Mouse (Mus musculus): Measurements from ENCODE around the gene Plin3. TPM values are rescaled to one million over a fixed set of nuclear protein-coding genes. Genes with fewer than 3 reads are reported as not detected.
A peak's percentile ranks its signal among the peaks of the same experiment; 100 is the strongest.

Plin3 gene
- polyA plus RNA-seq, 1 experiment from 2014 or later, result 6.9 TPM

DNA sequence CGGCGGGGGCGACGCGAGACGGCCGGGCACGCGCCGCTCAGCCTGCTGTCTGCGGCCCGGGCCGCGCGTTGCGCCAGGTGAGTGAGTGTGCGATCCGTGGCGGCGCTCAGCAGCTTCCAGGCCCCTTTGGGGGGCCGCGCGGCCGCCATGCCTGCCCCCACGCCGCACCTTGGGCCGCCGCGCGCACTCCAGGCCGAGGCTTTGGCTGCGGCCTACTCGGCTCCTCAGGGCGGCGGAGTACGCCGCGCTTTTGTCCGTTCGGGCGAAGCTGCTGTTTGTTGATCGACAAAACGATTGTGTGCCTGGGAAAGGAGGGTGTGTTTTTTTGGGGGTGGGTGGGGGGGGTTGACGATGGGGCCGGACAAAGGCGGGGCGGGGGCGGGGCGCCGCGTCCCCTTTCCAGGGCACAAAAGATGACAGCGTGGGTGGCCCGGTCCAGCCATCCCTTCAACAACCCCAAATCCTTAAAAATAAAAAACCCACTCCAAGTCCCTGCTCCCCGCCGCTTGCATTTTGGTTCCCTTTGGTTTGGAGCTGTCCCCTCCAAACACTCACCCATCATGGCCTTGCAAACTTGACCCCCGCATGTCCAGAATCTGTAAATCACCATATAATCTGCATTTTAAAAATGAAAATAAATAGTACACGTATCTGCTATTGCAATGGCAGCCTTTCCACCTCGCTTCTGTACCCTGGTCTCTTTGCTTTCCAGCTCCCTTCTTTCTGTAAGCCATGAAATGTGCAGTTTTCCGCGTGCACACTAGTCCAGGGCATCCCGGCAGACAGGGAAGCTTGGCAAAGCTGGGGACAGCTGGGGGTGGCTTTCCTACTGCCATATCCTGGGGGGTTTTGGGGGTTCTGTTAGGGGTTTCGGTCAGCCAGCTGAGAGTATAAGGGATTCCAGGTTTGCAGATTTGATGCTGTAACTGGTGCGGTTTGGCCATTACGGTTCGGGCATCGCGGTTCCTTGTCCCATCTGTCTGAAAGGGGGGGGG is 33.8 kb upstream of the Plin3 start:
- peaks cover 33% of the 10 kb centered on the region for H3K4me1 ChIP-seq (ENCODE audit: control insufficient read depth, insufficient read depth, low read length)
- no peaks in the 10 kb centered on the region for H3K9me3 ChIP-seq (ENCODE audit: control insufficient read depth, low read length)
- peak; percentile 52 for ATAC-seq (ENCODE audit: low read depth)
- H3K27me3 ChIP-seq (ENCODE audit: control insufficient read depth, insufficient read depth, low read length), result no peaks in the 10 kb centered on the region
- H3K4me3 ChIP-seq (ENCODE audit: low read depth, low read length), result peak overlapping the region; percentile 91
- H3K4me2 ChIP-seq (ENCODE audit: low read depth, low read length), result peak overlapping the region; percentile 86
- WGBS, result under 1% methylated on average over 66 of the region's 67 CpGs
- peak overlapping the region; percentile 91 for H3K27ac ChIP-seq (ENCODE audit: low read depth, low read length)
- no peaks in the 10 kb centered on the region for H3K36me3 ChIP-seq (ENCODE audit: control insufficient read depth, insufficient read depth, low read length)
- H3K9ac ChIP-seq (replicated peaks; ENCODE audit: low read depth, low read length), result peak overlapping the region; percentile 92

DNA sequence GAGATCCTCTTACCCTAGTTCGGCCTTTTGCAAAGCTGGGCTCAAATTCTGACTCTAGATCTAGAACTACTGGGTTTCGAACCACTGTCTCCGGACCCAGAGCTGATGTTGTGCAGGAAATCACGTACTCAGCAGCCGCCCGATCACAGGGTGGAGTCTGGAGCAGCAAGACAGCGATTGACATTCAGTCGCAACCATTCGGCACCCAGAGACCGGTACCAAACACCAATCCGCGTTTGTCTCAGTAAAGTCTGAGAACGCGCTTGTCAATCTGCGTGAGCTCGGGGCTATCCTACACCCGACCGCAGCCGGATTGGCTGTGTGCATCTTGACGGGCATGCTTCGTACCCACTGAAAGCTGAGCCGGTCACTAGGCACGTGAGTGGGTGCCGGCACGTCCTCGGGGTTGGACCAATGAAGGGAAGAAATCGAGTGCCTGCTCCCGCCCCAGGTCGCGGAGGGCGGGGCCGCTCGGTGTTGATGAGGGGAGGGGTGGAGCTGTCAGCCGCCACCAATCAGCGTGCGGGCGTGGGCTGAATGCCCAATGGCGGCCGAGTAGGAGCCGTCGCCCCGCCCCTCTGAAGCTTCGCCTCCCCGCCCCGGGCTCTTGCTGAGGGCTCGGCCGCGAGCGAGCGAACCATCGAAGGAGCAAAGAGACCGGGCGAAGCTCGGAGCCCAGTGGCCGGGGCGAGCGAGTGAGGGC is 32.9 kb upstream of the Plin3 start, which contains the start of gene Kdm4b:
Gene Kdm4b (plus strand): TSS at position 613 of the 703 bp plus-strand sequence.
- Histone ChIP-seq H3K4me2 (ENCODE audit: low read depth, low read length) (peak within 1 kb of the TSS; percentile 86), H3K9ac (replicated peaks; ENCODE audit: low read depth, low read length) (peak within 1 kb of the TSS; percentile 92), H3K4me3 (ENCODE audit: low read depth, low read length) (peak within 1 kb of the TSS; percentile 91), H3K4me1 (ENCODE audit: control insufficient read depth, insufficient read depth, low read length) (peaks cover 27% of the 10 kb centered on the region), H3K27me3 (ENCODE audit: control insufficient read depth, insufficient read depth, low read length) (no peaks in the 10 kb centered on the region), H3K9me3 (ENCODE audit: control insufficient read depth, low read length) (no peaks in the 10 kb centered on the region), H3K27ac (ENCODE audit: low read depth, low read length) (peak within 1 kb of the TSS; percentile 91), H3K36me3 (ENCODE audit: control insufficient read depth, insufficient read depth, low read length) (no peaks in the 10 kb centered on the region)
- under 1% methylated on average over 57 of the region's 57 CpGs for WGBS
- ATAC-seq (ENCODE audit: low read depth), result peak; percentile 100

DNA sequence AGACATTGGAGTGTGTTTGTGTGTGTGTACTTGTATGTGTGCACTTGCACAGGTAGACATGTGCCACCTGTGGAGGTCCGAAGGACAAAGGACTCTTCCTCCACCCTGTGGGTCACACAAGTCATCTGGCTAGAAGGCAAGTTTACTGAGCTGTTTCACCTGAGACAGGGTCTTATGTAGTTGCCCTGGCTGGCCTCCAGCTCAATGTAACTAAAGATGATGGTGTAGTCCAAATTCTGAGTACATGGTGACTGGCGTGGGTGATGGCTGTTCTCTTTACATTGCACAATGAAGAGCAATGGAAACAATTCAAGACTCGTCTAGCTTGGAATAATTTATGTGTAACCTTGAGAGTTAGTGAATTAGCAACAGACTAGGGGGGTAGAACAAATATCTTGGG is 31.7 kb upstream of the Plin3 start:
- Histone ChIP-seq H3K27me3 (ENCODE audit: control insufficient read depth, insufficient read depth, low read length) (no peaks in the 10 kb centered on the region), H3K9ac (replicated peaks; ENCODE audit: low read depth, low read length) (no peak overlapping the region), H3K36me3 (ENCODE audit: control insufficient read depth, insufficient read depth, low read length) (no peaks in the 10 kb centered on the region), H3K4me1 (ENCODE audit: control insufficient read depth, insufficient read depth, low read length) (peaks cover 16% of the 10 kb centered on the region), H3K27ac (ENCODE audit: low read depth, low read length) (no peak overlapping the region), H3K4me2 (ENCODE audit: low read depth, low read length) (no peak overlapping the region), H3K9me3 (ENCODE audit: control insufficient read depth, low read length) (no peaks in the 10 kb centered on the region), H3K4me3 (ENCODE audit: low read depth, low read length) (no peak overlapping the region)
- 53% methylated on average over 3 of the region's 3 CpGs for WGBS
- no peak for ATAC-seq (ENCODE audit: low read depth)

DNA sequence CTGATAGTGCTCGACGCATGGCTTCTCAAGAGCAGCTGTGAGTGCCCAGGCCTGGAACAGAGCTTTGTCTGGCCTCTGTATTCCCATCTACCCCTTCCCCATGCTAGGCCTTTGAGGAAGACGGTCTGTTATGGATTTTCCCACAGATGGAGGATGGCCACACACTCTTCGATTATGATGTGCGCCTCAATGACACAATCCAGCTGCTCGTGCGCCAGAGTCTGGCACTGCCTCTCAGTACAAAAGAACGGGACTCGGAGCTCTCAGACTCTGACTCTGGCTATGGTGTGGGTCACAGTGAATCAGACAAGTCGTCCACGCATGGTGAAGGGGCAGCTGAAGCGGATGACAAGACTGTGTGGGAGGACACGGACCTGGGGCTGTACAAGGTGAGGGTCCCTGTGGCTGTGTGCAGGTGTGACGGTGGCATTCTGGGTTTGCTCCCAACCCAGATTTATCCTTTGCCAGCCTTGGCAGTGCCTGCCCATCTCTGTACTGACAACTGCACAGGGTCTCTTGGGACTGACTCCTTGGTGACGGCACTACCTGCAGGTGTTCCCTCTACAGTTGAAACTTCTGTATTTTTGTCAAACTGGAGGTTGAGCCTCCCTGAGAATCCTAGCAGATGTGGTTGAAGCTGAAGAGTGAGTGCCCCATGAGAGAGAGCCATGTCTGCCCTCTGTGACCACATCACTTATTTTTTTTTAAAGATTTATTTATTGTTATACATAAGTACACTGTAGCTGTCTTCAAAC is 16.7 kb upstream of the Plin3 start:
- ATAC-seq (ENCODE audit: low read depth), result no peak
- Histone ChIP-seq H3K9ac (replicated peaks; ENCODE audit: low read depth, low read length) (no peak overlapping the region), H3K36me3 (ENCODE audit: control insufficient read depth, insufficient read depth, low read length) (no peaks in the 10 kb centered on the region), H3K27me3 (ENCODE audit: control insufficient read depth, insufficient read depth, low read length) (no peaks in the 10 kb centered on the region), H3K4me3 (ENCODE audit: low read depth, low read length) (no peak overlapping the region), H3K27ac (ENCODE audit: low read depth, low read length) (no peak overlapping the region), H3K9me3 (ENCODE audit: control insufficient read depth, low read length) (no peaks in the 10 kb centered on the region), H3K4me2 (ENCODE audit: low read depth, low read length) (no peak overlapping the region), H3K4me1 (ENCODE audit: control insufficient read depth, insufficient read depth, low read length) (peaks cover 5% of the 10 kb centered on the region; the same call in 1 of the 2 replicates)
- 92% methylated on average over 15 of the region's 15 CpGs for WGBS

DNA sequence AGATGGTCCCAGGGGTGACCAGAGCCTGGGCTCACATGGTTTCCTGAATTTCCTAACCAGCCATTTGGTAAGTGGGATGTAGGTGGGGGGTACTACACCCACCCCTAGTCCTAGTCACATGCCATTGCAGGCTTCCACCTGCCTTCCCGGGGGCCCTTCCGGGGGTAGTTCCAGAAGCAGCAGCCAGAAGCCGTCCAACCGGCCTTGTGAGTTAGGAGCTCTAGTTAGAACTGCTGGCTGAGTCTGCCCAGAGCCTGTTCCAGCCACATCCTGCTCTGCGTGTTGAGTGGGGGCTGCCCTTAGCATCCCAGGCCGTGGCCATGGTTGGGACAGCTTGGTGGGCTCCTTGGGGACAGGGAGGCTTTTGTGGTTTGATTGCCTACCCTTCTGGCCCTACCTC is 15.4 kb upstream of the Plin3 start:
- peaks cover 9% of the 10 kb centered on the region; the same call in 1 of the 2 replicates for H3K4me1 ChIP-seq (ENCODE audit: control insufficient read depth, insufficient read depth, low read length)
- no peaks in the 10 kb centered on the region for H3K36me3 ChIP-seq (ENCODE audit: control insufficient read depth, insufficient read depth, low read length)
- no peaks in the 10 kb centered on the region for H3K27me3 ChIP-seq (ENCODE audit: control insufficient read depth, insufficient read depth, low read length)
- no peak overlapping the region for H3K4me3 ChIP-seq (ENCODE audit: low read depth, low read length)
- no peak overlapping the region for H3K4me2 ChIP-seq (ENCODE audit: low read depth, low read length)
- no peak for ATAC-seq (ENCODE audit: low read depth)
- H3K27ac ChIP-seq (ENCODE audit: low read depth, low read length), result no peak overlapping the region
- no peak overlapping the region for H3K9ac ChIP-seq (replicated peaks; ENCODE audit: low read depth, low read length)
- 78% methylated on average over 6 of the region's 6 CpGs for WGBS
- H3K9me3 ChIP-seq (ENCODE audit: control insufficient read depth, low read length), result no peaks in the 10 kb centered on the region

DNA sequence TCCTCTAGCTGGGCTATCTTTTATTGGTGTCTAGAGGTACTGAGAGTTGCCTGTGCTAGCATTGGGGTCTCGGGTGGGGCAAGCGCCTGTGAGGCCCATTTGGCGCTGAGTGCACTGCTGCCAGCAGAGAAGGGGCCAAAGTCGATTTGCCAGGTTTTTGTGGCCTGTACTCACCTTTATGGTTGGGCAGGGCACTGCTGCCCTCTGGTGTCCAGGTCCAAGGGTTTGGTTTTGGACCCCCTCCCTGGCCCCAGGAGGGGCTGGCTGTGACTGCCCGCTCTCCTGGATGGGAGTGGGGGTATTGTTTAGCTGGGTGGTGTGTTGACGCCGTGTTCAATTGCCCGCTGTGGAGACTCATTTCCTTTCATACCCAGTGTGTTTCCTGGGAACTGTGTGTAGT is 13.2 kb upstream of the Plin3 start:
- Histone ChIP-seq H3K9ac (replicated peaks; ENCODE audit: low read depth, low read length) (no peak overlapping the region), H3K36me3 (ENCODE audit: control insufficient read depth, insufficient read depth, low read length) (no peaks in the 10 kb centered on the region), H3K4me2 (ENCODE audit: low read depth, low read length) (no peak overlapping the region), H3K9me3 (ENCODE audit: control insufficient read depth, low read length) (no peaks in the 10 kb centered on the region), H3K4me3 (ENCODE audit: low read depth, low read length) (no peak overlapping the region), H3K27ac (ENCODE audit: low read depth, low read length) (no peak overlapping the region), H3K4me1 (ENCODE audit: control insufficient read depth, insufficient read depth, low read length) (peaks cover 9% of the 10 kb centered on the region; the same call in 1 of the 2 replicates), H3K27me3 (ENCODE audit: control insufficient read depth, insufficient read depth, low read length) (no peaks in the 10 kb centered on the region)
- no peak for ATAC-seq (ENCODE audit: low read depth)
- 72% methylated on average over 8 of the region's 8 CpGs for WGBS

DNA sequence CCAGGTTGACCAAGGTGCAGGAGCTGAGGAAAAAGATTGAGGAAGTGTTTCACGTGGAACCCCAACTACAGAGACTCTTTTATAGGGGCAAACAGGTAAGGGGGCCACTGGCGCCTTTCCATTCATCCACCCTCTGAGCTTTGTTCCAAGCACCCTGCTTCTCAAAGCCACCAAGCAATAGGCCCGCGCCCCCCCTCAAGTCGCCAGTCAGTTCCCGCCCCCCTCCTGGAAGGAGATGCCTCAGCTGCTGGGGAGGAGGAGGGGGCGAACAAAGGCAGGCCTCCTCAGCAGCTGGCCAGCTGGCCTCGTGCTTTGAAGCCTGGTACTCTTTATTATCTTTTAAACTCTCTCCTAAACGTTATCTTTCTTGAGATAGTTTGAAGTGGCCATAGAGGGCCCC is 12.5 kb upstream of the Plin3 start:
- 20% methylated on average over 9 of the region's 9 CpGs for WGBS
- no peaks in the 10 kb centered on the region for H3K27me3 ChIP-seq (ENCODE audit: control insufficient read depth, insufficient read depth, low read length)

GRCm38 (mm10) chr17:56304718-56305117 is 12.0 kb upstream of the Plin3 start:
- no peak overlapping the region for H3K27ac ChIP-seq (ENCODE audit: low read depth, low read length)
- no peaks in the 10 kb centered on the region for H3K36me3 ChIP-seq (ENCODE audit: control insufficient read depth, insufficient read depth, low read length)
- H3K9ac ChIP-seq (replicated peaks; ENCODE audit: low read depth, low read length), result 0 out of 2 replicates have a peak overlapping the region, but pooled peaks have one; percentile 44
- H3K4me1 ChIP-seq (ENCODE audit: control insufficient read depth, insufficient read depth, low read length), result peaks cover 9% of the 10 kb centered on the region; the same call in 1 of the 2 replicates
- no peaks in the 10 kb centered on the region for H3K27me3 ChIP-seq (ENCODE audit: control insufficient read depth, insufficient read depth, low read length)
- H3K4me3 ChIP-seq (ENCODE audit: low read depth, low read length), result peak overlapping the region; percentile 61
- peak overlapping the region; percentile 75 for H3K4me2 ChIP-seq (ENCODE audit: low read depth, low read length)
- no peaks in the 10 kb centered on the region for H3K9me3 ChIP-seq (ENCODE audit: control insufficient read depth, low read length)
- WGBS, result 8% methylated on average over 11 of the region's 11 CpGs
- ATAC-seq (ENCODE audit: low read depth), result no peak

More for the DNA sequence above, 12.5 kb upstream of the Plin3 start:
- Histone ChIP-seq H3K36me3 (ENCODE audit: control insufficient read depth, insufficient read depth, low read length) (no peaks in the 10 kb centered on the region), H3K4me1 (ENCODE audit: control insufficient read depth, insufficient read depth, low read length) (peaks cover 9% of the 10 kb centered on the region; the same call in 1 of the 2 replicates), H3K9ac (replicated peaks; ENCODE audit: low read depth, low read length) (no peak overlapping the region), H3K27ac (ENCODE audit: low read depth, low read length) (no peak overlapping the region), H3K4me3 (ENCODE audit: low read depth, low read length) (no peak overlapping the region; the same call in 1 of the 2 replicates), H3K9me3 (ENCODE audit: control insufficient read depth, low read length) (no peaks in the 10 kb centered on the region), H3K4me2 (ENCODE audit: low read depth, low read length) (peak overlapping the region; percentile 75)
- no peak for ATAC-seq (ENCODE audit: low read depth)
